Mouse (Mus musculus) c-Kit-positive CD71-positive TER-119-negative erythroid progenitor cells, embryonic 14.5 days (primary cell): ENCODE data around the gene Fam78a.
"Not testable (repeated sequence)": the region's sequence is repeated elsewhere in the genome, so short reads cannot be mapped to it uniquely, and the experiment has no call there.

Source experiments
- DNase-seq: peaks from one replicate; pipeline ENCODE4 v3.0.0-alpha.2; 2013; ENCODE audit warnings: low read depth

Gene Fam78a

DNA sequence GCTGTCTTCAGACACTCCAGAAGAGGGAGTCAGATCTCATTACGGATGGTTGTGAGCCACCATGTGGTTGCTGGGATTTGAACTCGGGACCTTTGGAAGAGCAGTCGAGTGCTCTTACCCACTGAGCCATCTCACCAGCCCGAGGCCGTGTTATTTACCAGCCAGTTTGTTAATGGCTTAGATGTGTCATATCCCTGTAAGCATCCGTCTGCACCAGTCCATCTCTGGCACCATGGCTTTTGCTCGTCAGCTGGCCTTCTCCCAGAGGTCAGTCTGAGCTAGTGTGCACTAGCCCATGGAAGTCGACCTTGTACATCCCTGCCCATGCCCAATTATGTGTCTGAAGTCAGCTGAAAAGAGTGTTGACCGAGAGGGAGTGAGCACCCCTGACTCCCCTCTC is 44.0 kb downstream of the Fam78a start:
- not testable (repeated sequence) for DNase-seq

- DNase-seq: no peak
Measured at GRCm38 (mm10) chr2:32038661-32039081, 46.0 kb downstream of the Fam78a start.

DNA sequence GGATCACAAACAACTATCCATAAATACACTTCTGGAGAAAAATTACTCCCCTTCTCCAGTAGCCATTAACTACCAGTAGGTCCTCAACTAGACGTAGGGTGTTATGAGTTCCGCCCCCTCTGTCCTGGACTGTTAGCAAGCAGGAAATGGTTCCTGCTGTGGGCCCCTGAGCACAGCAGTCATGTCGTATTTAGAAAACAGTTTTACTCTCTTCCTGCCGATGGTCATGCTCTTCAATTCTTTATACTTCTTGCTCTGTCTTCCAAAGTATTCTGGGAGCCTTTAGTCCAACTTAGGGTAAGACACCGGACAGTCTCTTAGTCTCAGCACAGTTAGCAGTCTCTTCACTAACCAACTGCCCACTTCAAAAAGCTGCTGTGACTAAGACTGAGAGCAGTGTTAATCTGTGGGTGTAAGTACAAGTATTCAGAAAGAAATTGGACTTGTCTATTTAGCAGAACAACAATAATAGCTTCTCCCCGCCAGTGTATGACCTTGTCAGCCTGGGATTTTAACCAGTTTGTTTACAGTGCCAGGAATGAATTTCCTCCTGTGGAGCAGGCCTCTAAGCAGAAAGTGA is 47.3 kb downstream of the Fam78a start:
- no peak for DNase-seq

DNA sequence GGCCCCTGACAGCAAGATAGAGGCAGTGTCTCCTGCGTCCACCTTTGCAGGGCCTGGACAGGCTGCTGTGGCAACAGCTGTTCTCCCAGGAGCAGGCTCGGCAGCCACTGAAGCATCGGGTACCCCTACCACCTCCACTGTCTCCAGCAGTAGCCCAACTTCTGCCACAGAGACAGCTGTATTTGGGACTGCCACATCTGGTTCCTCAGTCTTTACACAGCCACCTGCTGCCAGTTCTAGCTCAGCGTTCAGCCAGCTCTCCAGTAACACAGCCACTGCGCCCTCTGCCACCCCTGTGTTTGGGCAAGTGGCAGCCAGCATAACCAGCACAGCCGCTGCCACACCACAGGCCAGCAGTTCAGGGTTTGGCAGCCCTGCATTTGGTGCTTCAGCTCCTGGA is 50.5 kb downstream of the Fam78a start:
- no peak for DNase-seq

GRCm38 (mm10) chr2:32033436-32033835 is 51.2 kb downstream of the Fam78a start:
- DNase-seq: no peak

GRCm38 (mm10) chr2:32029636-32030035 is 55.0 kb downstream of the Fam78a start:
- DNase-seq: no peak

- DNase-seq: no peak
Measured at GRCm38 (mm10) chr2:32024372-32024771, 60.3 kb downstream of the Fam78a start.

GRCm38 (mm10) chr2:32020229-32020628 is 64.4 kb downstream of the Fam78a start:
- no peak for DNase-seq

DNA sequence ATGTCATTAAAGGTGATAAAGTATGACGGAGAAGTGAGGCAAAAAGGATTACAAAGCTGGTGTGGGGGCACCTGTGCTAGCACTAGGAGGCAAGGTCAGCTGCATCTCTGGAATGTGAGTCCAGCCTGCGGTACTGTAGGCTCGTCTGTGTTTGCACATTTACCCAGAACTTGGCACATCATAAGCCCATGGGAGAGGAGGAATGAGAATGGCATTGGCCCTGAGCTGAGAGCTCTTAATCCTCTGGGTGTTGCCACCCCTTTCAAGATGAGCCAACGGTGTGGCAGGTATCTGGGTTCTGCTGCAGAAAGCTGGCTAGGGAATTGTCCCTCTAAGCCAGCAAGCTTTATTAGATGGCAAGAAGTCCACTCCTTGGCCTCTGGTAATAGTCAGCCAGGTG is 65.0 kb downstream of the Fam78a start:
- DNase-seq: no peak

GRCm38 (mm10) chr2:32008716-32009115 is 75.9 kb downstream of the Fam78a start:
- no peak for DNase-seq

DNA sequence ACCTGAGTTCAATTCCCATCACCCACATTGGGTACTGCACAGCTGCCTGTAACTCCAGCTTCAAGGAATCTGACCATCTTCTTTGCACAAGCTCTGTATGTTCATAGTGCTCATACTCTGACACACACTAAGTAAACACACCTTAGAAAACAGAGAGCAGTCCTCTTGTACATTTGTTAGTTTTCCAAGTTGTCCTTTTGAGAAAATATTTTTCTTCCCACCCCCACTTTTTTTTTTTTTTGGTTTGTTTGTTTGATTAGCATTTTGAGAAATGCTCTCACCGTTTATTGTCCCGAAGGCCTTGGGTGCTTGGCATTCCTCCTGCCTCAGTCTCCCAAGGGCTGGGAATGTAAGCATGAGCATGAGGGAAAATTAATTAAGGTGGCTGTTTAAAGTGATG is 76.3 kb downstream of the Fam78a start:
- no peak for DNase-seq
